Mouse (Mus musculus): ENCODE measurements around the gene Sppl2b. TPM values are rescaled to one million over a fixed set of nuclear protein-coding genes. Genes with fewer than 3 reads are reported as not detected.
A peak's percentile ranks its signal among the peaks of the same experiment; 100 is the strongest.

Gene Sppl2b
- polyA plus RNA-seq, 1 experiment from 2014 or later = 31.9 TPM

GRCm38 (mm10) chr10:80837827-80838226 is 17.2 kb upstream of the Sppl2b start:
- H3K27ac ChIP-seq (ENCODE audit: low read length) = no peak overlapping the region
- ATAC-seq (ENCODE audit: insufficient number of reproducible peaks, insufficient read depth, low FRiP score, low read depth) = no peak
- no peak overlapping the region for H3K9ac ChIP-seq (replicated peaks; ENCODE audit: low read depth, low read length)
- peaks cover 5% of the 10 kb centered on the region; the same call in 1 of the 2 replicates for H3K9me3 ChIP-seq (ENCODE audit: control insufficient read depth, low read depth, low read length)
- 24% methylated on average over 2 of the region's 2 CpGs for WGBS
- no peak overlapping the region for H3K4me3 ChIP-seq (ENCODE audit: low read depth, low read length)
- no peak overlapping the region for H3K4me2 ChIP-seq (replicated peaks; ENCODE audit: low read depth, low read length)
- H3K27me3 ChIP-seq (ENCODE audit: control insufficient read depth, insufficient read depth, low read length) = peaks cover 32% of the 10 kb centered on the region
- no peaks in the 10 kb centered on the region for H3K36me3 ChIP-seq (ENCODE audit: control insufficient read depth, insufficient read depth, low read length)
- H3K4me1 ChIP-seq (ENCODE audit: control insufficient read depth, insufficient read depth, low read length) = peaks cover 3% of the 10 kb centered on the region; the same call in 1 of the 2 replicates

- 65% methylated on average over 2 of the region's 2 CpGs for WGBS
- Histone ChIP-seq H3K9me3 (ENCODE audit: control insufficient read depth, low read depth, low read length) (peaks cover 5% of the 10 kb centered on the region; the same call in 1 of the 2 replicates), H3K4me3 (ENCODE audit: low read depth, low read length) (no peak overlapping the region), H3K36me3 (ENCODE audit: control insufficient read depth, insufficient read depth, low read length) (no peaks in the 10 kb centered on the region), H3K4me2 (replicated peaks; ENCODE audit: low read depth, low read length) (no peak overlapping the region), H3K4me1 (ENCODE audit: control insufficient read depth, insufficient read depth, low read length) (peaks cover 4% of the 10 kb centered on the region; the same call in 1 of the 2 replicates), H3K9ac (replicated peaks; ENCODE audit: low read depth, low read length) (no peak overlapping the region), H3K27ac (ENCODE audit: low read length) (no peak overlapping the region), H3K27me3 (ENCODE audit: control insufficient read depth, insufficient read depth, low read length) (peaks cover 38% of the 10 kb centered on the region)
- ATAC-seq (ENCODE audit: insufficient number of reproducible peaks, insufficient read depth, low FRiP score, low read depth) = no peak
Observed at GRCm38 (mm10) chr10:80838346-80838912, 16.6 kb upstream of the Sppl2b start.

GRCm38 (mm10) chr10:80839848-80840247 is 15.2 kb upstream of the Sppl2b start:
- no peak for ATAC-seq (ENCODE audit: insufficient number of reproducible peaks, insufficient read depth, low FRiP score, low read depth)
- peaks cover under 1% of the 10 kb centered on the region; the same call in 1 of the 2 replicates for H3K9me3 ChIP-seq (ENCODE audit: control insufficient read depth, low read depth, low read length)
- peaks cover 7% of the 10 kb centered on the region; the same call in 1 of the 2 replicates for H3K4me1 ChIP-seq (ENCODE audit: control insufficient read depth, insufficient read depth, low read length)
- H3K27me3 ChIP-seq (ENCODE audit: control insufficient read depth, insufficient read depth, low read length) = peaks cover 46% of the 10 kb centered on the region
- H3K27ac ChIP-seq (ENCODE audit: low read length) = no peak overlapping the region
- H3K36me3 ChIP-seq (ENCODE audit: control insufficient read depth, insufficient read depth, low read length) = no peaks in the 10 kb centered on the region
- no peak overlapping the region for H3K9ac ChIP-seq (replicated peaks; ENCODE audit: low read depth, low read length)
- H3K4me3 ChIP-seq (ENCODE audit: low read depth, low read length) = no peak overlapping the region
- no peak overlapping the region for H3K4me2 ChIP-seq (replicated peaks; ENCODE audit: low read depth, low read length)
- 66% methylated on average over 6 of the region's 6 CpGs for WGBS

- Histone ChIP-seq H3K4me3 (ENCODE audit: low read depth, low read length) (no peak overlapping the region), H3K27ac (ENCODE audit: low read length) (no peak overlapping the region), H3K4me1 (ENCODE audit: control insufficient read depth, insufficient read depth, low read length) (0 out of 2 replicates have a peak, but pooled peaks cover 4% of the 10 kb centered on the region), H3K9ac (replicated peaks; ENCODE audit: low read depth, low read length) (no peak overlapping the region), H3K36me3 (ENCODE audit: control insufficient read depth, insufficient read depth, low read length) (no peaks in the 10 kb centered on the region), H3K4me2 (replicated peaks; ENCODE audit: low read depth, low read length) (no peak overlapping the region), H3K9me3 (ENCODE audit: control insufficient read depth, low read depth, low read length) (no peaks in the 10 kb centered on the region), H3K27me3 (ENCODE audit: control insufficient read depth, insufficient read depth, low read length) (peaks cover 39% of the 10 kb centered on the region)
- WGBS = 80% methylated on average over 2 of the region's 2 CpGs
- ATAC-seq (ENCODE audit: insufficient number of reproducible peaks, insufficient read depth, low FRiP score, low read depth) = no peak
Observed at GRCm38 (mm10) chr10:80841685-80842084, 13.4 kb upstream of the Sppl2b start.

- no peak overlapping the region for H3K27ac ChIP-seq (ENCODE audit: low read length)
- H3K27me3 ChIP-seq (ENCODE audit: control insufficient read depth, insufficient read depth, low read length) = peaks cover 37% of the 10 kb centered on the region
- H3K9ac ChIP-seq (replicated peaks; ENCODE audit: low read depth, low read length) = no peak overlapping the region
- no peaks in the 10 kb centered on the region for H3K9me3 ChIP-seq (ENCODE audit: control insufficient read depth, low read depth, low read length)
- H3K4me2 ChIP-seq (replicated peaks; ENCODE audit: low read depth, low read length) = no peak overlapping the region
- WGBS = 77% methylated on average over 15 of the region's 15 CpGs
- no peaks in the 10 kb centered on the region for H3K36me3 ChIP-seq (ENCODE audit: control insufficient read depth, insufficient read depth, low read length)
- H3K4me1 ChIP-seq (ENCODE audit: control insufficient read depth, insufficient read depth, low read length) = 0 out of 2 replicates have a peak, but pooled peaks cover 4% of the 10 kb centered on the region
- ATAC-seq (ENCODE audit: insufficient number of reproducible peaks, insufficient read depth, low FRiP score, low read depth) = no peak
- no peak overlapping the region for H3K4me3 ChIP-seq (ENCODE audit: low read depth, low read length)
Observed at GRCm38 (mm10) chr10:80842334-80842733, 12.7 kb upstream of the Sppl2b start.

- Histone ChIP-seq H3K4me1 (ENCODE audit: control insufficient read depth, insufficient read depth, low read length) (0 out of 2 replicates have a peak, but pooled peaks cover 5% of the 10 kb centered on the region), H3K27ac (ENCODE audit: low read length) (no peak overlapping the region), H3K4me2 (replicated peaks; ENCODE audit: low read depth, low read length) (peak overlapping the region; percentile 70), H3K27me3 (ENCODE audit: control insufficient read depth, insufficient read depth, low read length) (peaks cover 37% of the 10 kb centered on the region), H3K9me3 (ENCODE audit: control insufficient read depth, low read depth, low read length) (no peaks in the 10 kb centered on the region), H3K9ac (replicated peaks; ENCODE audit: low read depth, low read length) (peak overlapping the region; percentile 22), H3K36me3 (ENCODE audit: control insufficient read depth, insufficient read depth, low read length) (no peaks in the 10 kb centered on the region), H3K4me3 (ENCODE audit: low read depth, low read length) (peak overlapping the region; percentile 33)
- ATAC-seq (ENCODE audit: insufficient number of reproducible peaks, insufficient read depth, low FRiP score, low read depth) = no peak
- WGBS = 10% methylated on average over 32 of the region's 32 CpGs
Observed at GRCm38 (mm10) chr10:80843087-80843930, 11.8 kb upstream of the Sppl2b start.

GRCm38 (mm10) chr10:80843931-80844547 is 11.0 kb upstream of the Sppl2b start, which contains the start of gene Lingo3:
Gene Lingo3 (minus strand): TSS chr10:80844039.
- H3K9ac ChIP-seq (replicated peaks; ENCODE audit: low read depth, low read length) = peak within 1 kb of the TSS; percentile 22
- WGBS = 4% methylated on average over 51 of the region's 51 CpGs
- no peaks in the 10 kb centered on the region for H3K9me3 ChIP-seq (ENCODE audit: control insufficient read depth, low read depth, low read length)
- H3K27ac ChIP-seq (ENCODE audit: low read length) = no peak within 1 kb of the TSS
- no peaks in the 10 kb centered on the region for H3K36me3 ChIP-seq (ENCODE audit: control insufficient read depth, insufficient read depth, low read length)
- 0 out of 2 replicates have a peak, but pooled peaks cover 8% of the 10 kb centered on the region for H3K4me1 ChIP-seq (ENCODE audit: control insufficient read depth, insufficient read depth, low read length)
- peak within 1 kb of the TSS; percentile 33 for H3K4me3 ChIP-seq (ENCODE audit: low read depth, low read length)
- peak within 1 kb of the TSS; percentile 70 for H3K4me2 ChIP-seq (replicated peaks; ENCODE audit: low read depth, low read length)
- ATAC-seq (ENCODE audit: insufficient number of reproducible peaks, insufficient read depth, low FRiP score, low read depth) = no peak
- H3K27me3 ChIP-seq (ENCODE audit: control insufficient read depth, insufficient read depth, low read length) = peaks cover 37% of the 10 kb centered on the region

- no peak overlapping the region for H3K9ac ChIP-seq (replicated peaks; ENCODE audit: low read depth, low read length)
- H3K4me2 ChIP-seq (replicated peaks; ENCODE audit: low read depth, low read length) = no peak overlapping the region
- H3K4me1 ChIP-seq (ENCODE audit: control insufficient read depth, insufficient read depth, low read length) = 0 out of 2 replicates have a peak, but pooled peaks cover 8% of the 10 kb centered on the region
- ATAC-seq (ENCODE audit: insufficient number of reproducible peaks, insufficient read depth, low FRiP score, low read depth) = no peak
- WGBS = 58% methylated on average over 8 of the region's 8 CpGs
- no peak overlapping the region for H3K4me3 ChIP-seq (ENCODE audit: low read depth, low read length)
- H3K27me3 ChIP-seq (ENCODE audit: control insufficient read depth, insufficient read depth, low read length) = peaks cover 37% of the 10 kb centered on the region
- H3K36me3 ChIP-seq (ENCODE audit: control insufficient read depth, insufficient read depth, low read length) = no peaks in the 10 kb centered on the region
- H3K9me3 ChIP-seq (ENCODE audit: control insufficient read depth, low read depth, low read length) = no peaks in the 10 kb centered on the region
- no peak overlapping the region for H3K27ac ChIP-seq (ENCODE audit: low read length)
Observed at GRCm38 (mm10) chr10:80845055-80845693, 9.9 kb upstream of the Sppl2b start.

All from stomach, embryonic 14.5 days (tissue).